Mouse (Mus musculus): ENCODE results near the gene Naaladl1.

GRCm38 (mm10) chr19:6117986-6118676 lies 12.5 kb downstream of the Naaladl1 start, which contains the start of gene Sac3d1:
- TF ChIP-seq CTCF (IDR thresholded peaks at IDR 0.05; ENCODE audit: low read depth) (peak; percentile 17), EP300 (IDR thresholded peaks at IDR 0.05; ENCODE audit: low read depth) (peak; percentile 38; the same call in 1 of the 2 replicates)
